Mouse (Mus musculus) embryonic facial prominence, embryonic 12.5 days (tissue): ENCODE data around the gene Rims4. TPM values are rescaled to one million over a fixed set of nuclear protein-coding genes. Genes with fewer than 3 reads are reported as not detected.

ENCODE experiments used
- ATAC-seq: fragments of 200-750 bp; cut with Nextera tagmentation; 2 replicates; pipeline ENCODE4 v1.8.0; 2017; ENCODE audit not compliant: insufficient number of reproducible peaks, insufficient read depth, low FRiP score, low TSS enrichment
- H3K27ac ChIP-seq: fragments of 300-500 bp; sonication (generic); 2 replicates; pipeline ENCODE4 v1.5.1; 2016; ENCODE audit warnings: mild to moderate bottlenecking
- H3K27me3 ChIP-seq: fragments of 300-500 bp; sonication (generic); 2 replicates; pipeline ENCODE4 v1.6.1; 2016; ENCODE audit warnings: mild to moderate bottlenecking, moderate library complexity
- H3K36me3 ChIP-seq: fragments of 300-500 bp; sonication (generic); 2 replicates; pipeline ENCODE4 v1.6.1; 2016; ENCODE audit warnings: mild to moderate bottlenecking
- H3K4me1 ChIP-seq: fragments of 300-500 bp; sonication (generic); 2 replicates; pipeline ENCODE4 v1.6.1; 2016
- H3K4me2 ChIP-seq: fragments of 300-500 bp; sonication (generic); replicated peaks from 2 replicates; pipeline ENCODE4 v1.6.1; 2016; ENCODE audit warnings: mild to moderate bottlenecking, moderate library complexity
- H3K4me3 ChIP-seq: fragments of 300-500 bp; sonication (generic); 2 replicates; pipeline ENCODE4 v1.5.1; 2016; ENCODE audit warnings: mild to moderate bottlenecking
- H3K9ac ChIP-seq: fragments of 300-500 bp; sonication (generic); 2 replicates; pipeline ENCODE4 v1.6.1; 2016; ENCODE audit warnings: mild to moderate bottlenecking, moderate library complexity
- H3K9me3 ChIP-seq: fragments of 300-500 bp; sonication (generic); 2 replicates; pipeline ENCODE4 v1.6.1; 2016; ENCODE audit warnings: mild to moderate bottlenecking, moderate library complexity
- WGBS: fragments of 180-500 bp; shearing (Covaris S2); methylation state at CpG from one replicate; pipeline ENCODE4 v1.1.7; 2016; 5-methylcytosine and 5-hydroxymethylcytosine counted together
- polyA plus RNA-seq: library from polyadenylated mRNA; unstranded; fragments of >200 nt; fragmentation: Nextera tagmentation; extraction: Ambion mirVana; gene quantifications from 2 replicates; pipeline ENCODE4 v1.2.1, GENCODE M21; 2016

Rims4 gene
- polyA plus RNA-seq, 1 experiment from 2014 or later: 0.73 TPM

DNA sequence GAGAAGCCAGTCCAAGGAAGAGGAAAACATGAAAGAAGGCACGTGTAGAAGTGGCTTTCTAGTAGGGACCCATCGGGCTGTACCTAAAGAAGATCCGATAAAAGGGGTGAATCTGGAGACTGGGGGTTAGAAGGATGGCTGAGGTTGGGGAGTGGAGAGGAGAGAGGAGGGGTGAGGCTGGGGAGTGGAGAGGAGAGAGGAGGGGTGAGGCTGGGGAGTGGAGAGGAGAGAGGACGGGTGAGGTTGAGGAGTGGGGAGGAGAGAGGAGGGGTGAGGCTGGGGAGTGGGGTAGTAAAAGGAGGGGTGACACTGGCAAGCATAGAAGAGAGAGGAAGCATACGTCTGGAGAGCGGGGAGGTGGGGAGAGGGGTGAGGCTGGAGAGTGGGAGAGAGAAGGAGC is 61.2 kb downstream of the Rims4 start:
- H3K9me3 ChIP-seq: no peaks in the 10 kb centered on the region
- no peak overlapping the region for H3K9ac ChIP-seq
- no peak overlapping the region for H3K4me3 ChIP-seq
- H3K4me1 ChIP-seq: peaks cover 5% of the 10 kb centered on the region; the same call in 1 of the 2 replicates
- ATAC-seq: 0 out of 2 replicates have a peak, but pooled peaks have one; percentile 18
- no peak overlapping the region for H3K27ac ChIP-seq
- H3K4me2 ChIP-seq: no peak overlapping the region
- H3K27me3 ChIP-seq: peaks cover 78% of the 10 kb centered on the region
- WGBS: 79% methylated on average over 6 of the region's 6 CpGs
- no peaks in the 10 kb centered on the region for H3K36me3 ChIP-seq

- peak within 1 kb of the TSS; percentile 22 for H3K4me3 ChIP-seq
- peak within 1 kb of the TSS; percentile 33 for H3K4me2 ChIP-seq
- peaks cover 5% of the 10 kb centered on the region; the same call in 1 of the 2 replicates for H3K4me1 ChIP-seq
- no peaks in the 10 kb centered on the region for H3K9me3 ChIP-seq
- 2% methylated on average over 38 of the region's 38 CpGs for WGBS
- no peak within 1 kb of the TSS for H3K27ac ChIP-seq
- ATAC-seq: no peak
- H3K9ac ChIP-seq: no peak within 1 kb of the TSS
- no peaks in the 10 kb centered on the region for H3K36me3 ChIP-seq
- H3K27me3 ChIP-seq: peaks cover 84% of the 10 kb centered on the region
Observed at GRCm38 (mm10) chr2:163853461-163853901, 65.0 kb downstream of the Rims4 start, which contains the start of gene Kcnk15. Kcnk15 (plus strand) TSS chr2:163853651.

GRCm38 (mm10) chr2:163842043-163842442 is 76.4 kb downstream of the Rims4 start:
- Histone ChIP-seq H3K27me3 (no peaks in the 10 kb centered on the region), H3K36me3 (no peaks in the 10 kb centered on the region), H3K4me3 (no peak overlapping the region), H3K27ac (no peak overlapping the region), H3K4me2 (no peak overlapping the region), H3K9me3 (no peaks in the 10 kb centered on the region), H3K9ac (no peak overlapping the region), H3K4me1 (no peaks in the 10 kb centered on the region)
- 72% methylated on average over 4 of the region's 4 CpGs for WGBS
- no peak for ATAC-seq

- H3K36me3 ChIP-seq: no peaks in the 10 kb centered on the region
- H3K27ac ChIP-seq: no peak overlapping the region
- no peak for ATAC-seq
- H3K4me2 ChIP-seq: no peak overlapping the region
- 67% methylated on average over 6 of the region's 6 CpGs for whole genome bisulfite sequencing
- no peaks in the 10 kb centered on the region for H3K4me1 ChIP-seq
- H3K4me3 ChIP-seq: no peak overlapping the region
- H3K9ac ChIP-seq: no peak overlapping the region
- H3K9me3 ChIP-seq: no peaks in the 10 kb centered on the region
- no peaks in the 10 kb centered on the region for H3K27me3 ChIP-seq
Observed at GRCm38 (mm10) chr2:163839519-163839918, 79.0 kb downstream of the Rims4 start.

DNA sequence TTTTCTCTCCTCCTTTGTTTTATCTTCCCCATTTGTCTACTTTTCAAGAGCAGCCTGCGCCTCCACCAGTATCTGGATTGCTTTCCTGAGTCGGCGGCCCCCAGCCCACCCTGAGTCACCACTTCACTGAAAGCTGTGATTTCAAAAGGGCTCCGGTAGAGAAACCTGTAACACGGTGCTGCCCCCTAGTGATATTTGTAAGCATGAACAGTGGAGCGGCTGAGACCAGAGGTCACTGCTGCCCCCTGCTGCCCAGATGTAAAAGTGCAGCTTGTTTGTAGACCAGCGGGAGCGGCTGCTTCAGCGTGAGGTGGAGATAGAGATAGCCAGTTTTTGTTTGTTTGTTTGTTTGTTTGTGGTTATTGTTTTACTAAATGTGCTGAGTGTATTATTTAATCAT is 80.4 kb downstream of the Rims4 start:
- Histone ChIP-seq H3K4me2 (no peak overlapping the region), H3K9ac (no peak overlapping the region), H3K4me3 (no peak overlapping the region), H3K27ac (no peak overlapping the region), H3K36me3 (no peaks in the 10 kb centered on the region), H3K9me3 (no peaks in the 10 kb centered on the region), H3K4me1 (no peaks in the 10 kb centered on the region), H3K27me3 (no peaks in the 10 kb centered on the region)
- no peak for ATAC-seq
- WGBS: 29% methylated on average over 9 of the region's 9 CpGs

DNA sequence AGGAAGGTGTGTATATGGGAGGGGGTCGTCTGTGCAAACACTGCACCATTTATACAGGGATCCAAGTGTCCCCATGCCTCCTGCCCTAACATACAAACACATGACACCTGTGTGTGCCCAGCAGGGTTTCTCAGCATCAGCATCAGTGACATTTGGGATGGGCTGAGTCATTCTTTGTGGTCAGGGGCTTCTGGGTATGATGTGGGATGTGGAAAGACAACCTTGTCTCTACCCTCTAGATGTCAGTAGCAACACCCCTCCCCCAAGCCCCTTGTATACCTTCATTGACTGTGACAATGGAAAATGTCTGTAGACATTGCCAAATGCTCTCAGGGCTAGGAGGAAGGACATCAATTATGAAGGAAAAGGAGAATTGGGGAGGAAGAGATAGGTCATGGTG is 87.3 kb downstream of the Rims4 start:
- Histone ChIP-seq H3K4me2 (no peak overlapping the region), H3K9me3 (no peaks in the 10 kb centered on the region), H3K9ac (no peak overlapping the region), H3K27ac (no peak overlapping the region), H3K27me3 (no peaks in the 10 kb centered on the region), H3K4me1 (no peaks in the 10 kb centered on the region), H3K4me3 (no peak overlapping the region), H3K36me3 (no peaks in the 10 kb centered on the region)
- ATAC-seq: no peak
- WGBS: 29% methylated on average over 1 of the region's 1 CpGs

DNA sequence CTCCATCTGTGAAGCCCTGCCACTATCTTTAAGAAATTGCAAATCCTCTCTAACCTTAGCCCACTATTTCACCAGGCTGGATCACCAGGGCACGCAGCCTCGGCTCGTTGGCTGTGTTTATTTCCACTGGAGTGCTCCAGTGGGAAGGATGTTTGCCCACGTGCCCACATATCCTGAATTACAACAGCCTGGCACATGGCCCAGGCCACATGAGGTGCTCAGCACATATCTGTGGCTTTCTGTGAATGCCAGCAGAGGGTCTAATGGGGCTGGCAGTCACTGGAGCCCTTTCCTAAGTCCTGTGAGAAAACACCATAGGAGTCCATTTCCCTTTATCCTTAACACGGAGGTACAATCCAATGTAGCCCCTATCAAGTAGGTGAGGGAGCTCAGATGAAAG is 92.0 kb downstream of the Rims4 start:
- no peak overlapping the region for H3K4me3 ChIP-seq
- H3K9me3 ChIP-seq: no peaks in the 10 kb centered on the region
- no peaks in the 10 kb centered on the region for H3K27me3 ChIP-seq
- peaks cover 5% of the 10 kb centered on the region; the same call in 1 of the 2 replicates for H3K4me1 ChIP-seq
- no peak overlapping the region for H3K4me2 ChIP-seq
- no peak for ATAC-seq
- no peak overlapping the region for H3K27ac ChIP-seq
- H3K9ac ChIP-seq: no peak overlapping the region
- no peaks in the 10 kb centered on the region for H3K36me3 ChIP-seq
- WGBS: 80% methylated on average over 5 of the region's 5 CpGs

GRCm38 (mm10) chr2:163825861-163826260 is 92.6 kb downstream of the Rims4 start:
- Histone ChIP-seq H3K4me1 (peaks cover 5% of the 10 kb centered on the region; the same call in 1 of the 2 replicates), H3K4me3 (no peak overlapping the region), H3K9ac (no peak overlapping the region), H3K4me2 (no peak overlapping the region), H3K27me3 (no peaks in the 10 kb centered on the region), H3K27ac (no peak overlapping the region), H3K9me3 (no peaks in the 10 kb centered on the region), H3K36me3 (no peaks in the 10 kb centered on the region)
- no peak for ATAC-seq
- WGBS: 64% methylated on average over 1 of the region's 1 CpGs

- Histone ChIP-seq H3K4me3 (no peak overlapping the region), H3K4me1 (peaks cover 5% of the 10 kb centered on the region; the same call in 1 of the 2 replicates), H3K4me2 (peak overlapping the region; percentile 34), H3K27me3 (no peaks in the 10 kb centered on the region), H3K36me3 (no peaks in the 10 kb centered on the region), H3K9ac (no peak overlapping the region), H3K27ac (no peak overlapping the region), H3K9me3 (no peaks in the 10 kb centered on the region)
- 18% methylated on average over 11 of the region's 11 CpGs for WGBS
- peak; percentile 32; the same call in 1 of the 2 replicates for ATAC-seq
Observed at GRCm38 (mm10) chr2:163823771-163824170, 94.7 kb downstream of the Rims4 start.

- H3K27ac ChIP-seq: no peak overlapping the region
- ATAC-seq: no peak
- no peaks in the 10 kb centered on the region for H3K9me3 ChIP-seq
- no peak overlapping the region for H3K9ac ChIP-seq
- H3K36me3 ChIP-seq: no peaks in the 10 kb centered on the region
- 7% methylated on average over 4 of the region's 4 CpGs for WGBS
- H3K27me3 ChIP-seq: no peaks in the 10 kb centered on the region
- no peak overlapping the region for H3K4me3 ChIP-seq
- H3K4me1 ChIP-seq: peaks cover 5% of the 10 kb centered on the region; the same call in 1 of the 2 replicates
- no peak overlapping the region for H3K4me2 ChIP-seq
Observed at GRCm38 (mm10) chr2:163823248-163823647, 95.2 kb downstream of the Rims4 start.

GRCm38 (mm10) chr2:163820607-163821006 is 97.9 kb downstream of the Rims4 start, which contains the start of gene Ccn5:
Ccn5 (plus strand) TSS chr2:163820861.
- WGBS: 59% methylated on average over 4 of the region's 4 CpGs
- Histone ChIP-seq H3K9me3 (no peaks in the 10 kb centered on the region), H3K36me3 (no peaks in the 10 kb centered on the region), H3K27me3 (no peaks in the 10 kb centered on the region), H3K4me2 (no peak within 1 kb of the TSS), H3K4me3 (no peak within 1 kb of the TSS), H3K9ac (no peak within 1 kb of the TSS), H3K27ac (no peak within 1 kb of the TSS), H3K4me1 (peaks cover 5% of the 10 kb centered on the region; the same call in 1 of the 2 replicates)
- ATAC-seq: no peak

- no peak overlapping the region for H3K9ac ChIP-seq
- H3K27me3 ChIP-seq: no peaks in the 10 kb centered on the region
- 84% methylated on average over 9 of the region's 9 CpGs for WGBS
- no peak for ATAC-seq
- H3K4me2 ChIP-seq: no peak overlapping the region
- H3K36me3 ChIP-seq: no peaks in the 10 kb centered on the region
- no peaks in the 10 kb centered on the region for H3K9me3 ChIP-seq
- no peak overlapping the region for H3K4me3 ChIP-seq
- no peaks in the 10 kb centered on the region for H3K4me1 ChIP-seq
- no peak overlapping the region for H3K27ac ChIP-seq
Observed at GRCm38 (mm10) chr2:163814739-163815465, 103.6 kb downstream of the Rims4 start.
